In the genomic region with DNA sequence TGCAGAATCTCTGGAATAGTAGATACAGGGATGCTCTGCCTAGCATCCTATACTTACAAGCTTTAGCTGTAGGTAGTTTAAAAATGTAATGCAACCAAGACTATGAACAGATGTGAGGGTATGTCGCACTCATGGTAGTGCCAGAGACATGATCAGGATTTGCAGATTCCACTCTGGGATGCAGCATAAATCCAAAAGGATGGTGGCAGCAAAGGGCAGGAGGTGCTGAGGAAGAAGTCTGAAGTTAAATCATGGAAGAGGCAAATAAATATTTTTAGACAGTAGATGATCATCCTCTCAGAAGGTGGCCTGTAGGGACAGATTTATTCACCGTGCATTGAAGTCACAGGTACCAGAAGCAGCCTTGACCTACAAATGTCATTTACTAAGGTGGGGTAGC, we compare ENCODE assay signal across 16 mouse cellular contexts.
"Had no signal": no experiment of that assay in that cellular context is flagged by ENCODE, and none has a peak within 500 bp of the region (broad histone marks: within the 10 kb centered on the region; RNA-seq: fewer than 3 reads in every experiment).

No protein-coding gene starts in this region.

- H3K27me3 ChIP-seq: limb, embryonic 15.5 days; liver, embryonic 12.5 days; megakaryocyte, embryonic 14.5 days; neural tube, embryonic 12.5 days; stomach, embryonic 15.5 days had no signal

- H3K27ac ChIP-seq: limb, embryonic 15.5 days; liver, embryonic 12.5 days; macrophage; neural tube, embryonic 12.5 days; stomach, embryonic 15.5 days had no signal

- H3K9ac ChIP-seq: limb, embryonic 15.5 days; liver, embryonic 12.5 days; lung, embryonic 14.5 days; neural tube, embryonic 12.5 days; stomach, embryonic 15.5 days had no signal

- H3K36me3 ChIP-seq: limb, embryonic 15.5 days; liver, embryonic 12.5 days; neural tube, embryonic 12.5 days; stomach, embryonic 15.5 days had no signal

- ATAC-seq: liver, embryonic 12.5 days had no signal

- H3K4me2 ChIP-seq: limb, embryonic 15.5 days; liver, embryonic 12.5 days; lung, embryonic 14.5 days; midbrain, embryonic 11.5 days; neural tube, embryonic 12.5 days; stomach, embryonic 15.5 days had no signal

- DNase-seq: kidney, adult 11 months; kidney, adult 9 months; kidney, postnatal 10 days; layer of hippocampus, adult 9-11 months; layer of hippocampus, postnatal 36 days; lung, embryonic 14.5 days; lung, postnatal 14 days; right cerebral cortex, postnatal 14 days; thymus, postnatal 36 days had no signal

- H3K4me3 ChIP-seq: limb, embryonic 15.5 days; liver, embryonic 12.5 days; megakaryocyte, embryonic 14.5 days; neural tube, embryonic 12.5 days; stomach, embryonic 15.5 days had no signal

- H3K4me1 ChIP-seq: limb, embryonic 15.5 days; liver, embryonic 12.5 days; megakaryocyte, embryonic 14.5 days; neural tube, embryonic 12.5 days; stomach, embryonic 15.5 days had no signal

- H3K9me3 ChIP-seq: limb, embryonic 15.5 days; liver, embryonic 12.5 days; megakaryocyte, embryonic 14.5 days; neural tube, embryonic 12.5 days; stomach, embryonic 15.5 days had no signal
